Mouse (Mus musculus) liver, embryonic 15.5 days (tissue): ENCODE results near the gene Gm20695. TPM values are rescaled to one million over a fixed set of nuclear protein-coding genes. Genes with fewer than 3 reads are reported as not detected.
A peak's percentile ranks its signal among the peaks of the same experiment; 100 is the strongest.
"Not testable (repeated sequence)": the region's sequence is repeated elsewhere in the genome, so short reads cannot be mapped to it uniquely, and the experiment has no call there.

ENCODE experiments used
- ATAC-seq: fragments of 200-750 bp; cut with Nextera tagmentation; 2 replicates; pipeline ENCODE4 v1.8.0; 2017; ENCODE audit warnings: moderate number of reproducible peaks, mild to moderate bottlenecking, moderate library complexity; ENCODE audit not compliant: insufficient read depth
- H3K27ac ChIP-seq: fragments of 300-500 bp; sonication (generic); replicated peaks from 2 replicates; pipeline ENCODE4 v1.5.1; 2015; ENCODE audit warnings: mild to moderate bottlenecking, inconsistent platforms
- H3K27me3 ChIP-seq: fragments of 300-500 bp; sonication (generic); 2 replicates; pipeline ENCODE4 v1.6.1; 2015; ENCODE audit warnings: mild to moderate bottlenecking, inconsistent platforms
- H3K36me3 ChIP-seq: fragments of 300-500 bp; sonication (generic); replicated peaks from 2 replicates; pipeline ENCODE4 v1.6.1; 2015; ENCODE audit warnings: moderate library complexity, mild to moderate bottlenecking, inconsistent platforms
- H3K4me1 ChIP-seq: fragments of 300-500 bp; sonication (generic); replicated peaks from 2 replicates; pipeline ENCODE4 v1.6.1; 2015; ENCODE audit warnings: inconsistent platforms
- H3K4me2 ChIP-seq: fragments of 300-500 bp; sonication (generic); 2 replicates; pipeline ENCODE4 v1.6.1; 2015; ENCODE audit warnings: moderate library complexity, mild to moderate bottlenecking, inconsistent platforms
- H3K4me3 ChIP-seq: fragments of 300-500 bp; sonication (generic); replicated peaks from 2 replicates; pipeline ENCODE4 v1.5.1; 2015; ENCODE audit warnings: mild to moderate bottlenecking, inconsistent platforms
- H3K9ac ChIP-seq: fragments of 300-500 bp; sonication (generic); 2 replicates; pipeline ENCODE4 v1.6.1; 2015; ENCODE audit warnings: moderate library complexity, mild to moderate bottlenecking, inconsistent platforms
- H3K9me3 ChIP-seq: fragments of 300-500 bp; sonication (generic); replicated peaks from 2 replicates; pipeline ENCODE4 v1.6.1; 2016; ENCODE audit warnings: inconsistent platforms
- WGBS: fragments of 180-500 bp; shearing (Covaris S2); methylation state at CpG from one replicate; pipeline ENCODE4 v1.1.7; 2015; ENCODE audit warnings: mixed read lengths; ENCODE audit not compliant: insufficient replicate concordance; 5-methylcytosine and 5-hydroxymethylcytosine counted together
- polyA plus RNA-seq: library from polyadenylated mRNA; unstranded; fragments of >200 nt; fragmentation: Nextera tagmentation; extraction: Ambion mirVana; gene quantifications from 2 replicates; pipeline ENCODE4 v1.2.1, GENCODE M21; 2015

Gene Gm20695
- 0.43 and 0.46 TPM in 2 replicates for polyA plus RNA-seq

GRCm38 (mm10) chr16:3884201-3885064 is at the start of gene Gm20695, which contains the start of gene Zfp597:
TSS of gene Gm20695 (plus strand) at chr16:3884648.
TSS of gene Zfp597 (minus strand) at chr16:3884561.
- H3K4me3 ChIP-seq, result peak within 1 kb of the TSS; percentile 97
- H3K9ac ChIP-seq, result peak within 1 kb of the TSS; percentile 96
- WGBS, result under 1% methylated on average over 88 of the region's 88 CpGs
- peaks cover 27% of the 10 kb centered on the region for H3K4me1 ChIP-seq
- ATAC-seq, result peak; percentile 98
- H3K4me2 ChIP-seq, result peak within 1 kb of the TSS; percentile 89
- H3K9me3 ChIP-seq, result no peaks in the 10 kb centered on the region
- peak within 1 kb of the TSS; percentile 88 for H3K27ac ChIP-seq
- H3K27me3 ChIP-seq, result no peaks in the 10 kb centered on the region
- H3K36me3 ChIP-seq, result peaks cover 11% of the 10 kb centered on the region; the same call in 1 of the 2 replicates

- Histone ChIP-seq H3K36me3 (no peaks in the 10 kb centered on the region), H3K4me3 (no peak overlapping the region), H3K9me3 (no peaks in the 10 kb centered on the region), H3K4me1 (no peaks in the 10 kb centered on the region), H3K4me2 (no peak overlapping the region), H3K9ac (no peak overlapping the region), H3K27ac (no peak overlapping the region), H3K27me3 (no peaks in the 10 kb centered on the region; the same call in 1 of the 2 replicates)
- no peak for ATAC-seq
- 59% methylated on average over 2 of the region's 2 CpGs for WGBS
Measured at GRCm38 (mm10) chr16:3835461-3835860, 49.0 kb upstream of the Gm20695 start.

GRCm38 (mm10) chr16:3839157-3839885 is 45.1 kb upstream of the Gm20695 start:
- H3K4me1 ChIP-seq, result peaks cover 4% of the 10 kb centered on the region
- no peak for ATAC-seq
- no peak overlapping the region for H3K9ac ChIP-seq
- H3K4me2 ChIP-seq, result no peak overlapping the region
- H3K27ac ChIP-seq, result no peak overlapping the region
- no peaks in the 10 kb centered on the region; the same call in 1 of the 2 replicates for H3K27me3 ChIP-seq
- WGBS, result 45% methylated on average over 17 of the region's 17 CpGs
- no peaks in the 10 kb centered on the region for H3K36me3 ChIP-seq
- no peaks in the 10 kb centered on the region for H3K9me3 ChIP-seq
- H3K4me3 ChIP-seq, result no peak overlapping the region

GRCm38 (mm10) chr16:3842989-3843388 is 41.5 kb upstream of the Gm20695 start:
- H3K27me3 ChIP-seq, result no peaks in the 10 kb centered on the region; the same call in 1 of the 2 replicates
- H3K4me1 ChIP-seq, result peaks cover 19% of the 10 kb centered on the region
- no peaks in the 10 kb centered on the region for H3K9me3 ChIP-seq
- H3K4me2 ChIP-seq, result peak overlapping the region; percentile 13; the same call in 1 of the 2 replicates
- H3K36me3 ChIP-seq, result no peaks in the 10 kb centered on the region
- peak overlapping the region; percentile 1; the same call in 1 of the 2 replicates for H3K27ac ChIP-seq
- WGBS, result 21% methylated on average over 4 of the region's 4 CpGs
- no peak for ATAC-seq
- H3K9ac ChIP-seq, result no peak overlapping the region
- H3K4me3 ChIP-seq, result no peak overlapping the region

- Histone ChIP-seq H3K9ac (no peak overlapping the region), H3K4me3 (no peak overlapping the region), H3K36me3 (no peaks in the 10 kb centered on the region), H3K27ac (0 out of 2 replicates have a peak overlapping the region, but pooled peaks have one; percentile 12), H3K4me1 (peaks cover 22% of the 10 kb centered on the region), H3K4me2 (no peak overlapping the region), H3K9me3 (no peaks in the 10 kb centered on the region), H3K27me3 (no peaks in the 10 kb centered on the region; the same call in 1 of the 2 replicates)
- 41% methylated on average over 1 of the region's 1 CpGs for WGBS
- no peak for ATAC-seq
Measured at GRCm38 (mm10) chr16:3843796-3844195, 40.7 kb upstream of the Gm20695 start.

- WGBS, result 3% methylated on average over 38 of the region's 38 CpGs
- no peaks in the 10 kb centered on the region for H3K9me3 ChIP-seq
- peak within 1 kb of the TSS; percentile 77 for H3K4me3 ChIP-seq
- H3K27ac ChIP-seq, result peak within 1 kb of the TSS; percentile 54; the same call in 1 of the 2 replicates
- no peaks in the 10 kb centered on the region for H3K36me3 ChIP-seq
- peak; percentile 99 for ATAC-seq
- peak within 1 kb of the TSS; percentile 89 for H3K4me2 ChIP-seq
- H3K4me1 ChIP-seq, result peaks cover 29% of the 10 kb centered on the region
- no peaks in the 10 kb centered on the region for H3K27me3 ChIP-seq
- H3K9ac ChIP-seq, result peak within 1 kb of the TSS; percentile 68
Measured at GRCm38 (mm10) chr16:3846711-3847518, 37.5 kb upstream of the Gm20695 start, which contains the start of gene Zfp174. TSS of gene Zfp174 (plus strand) at chr16:3847268.

- H3K4me1 ChIP-seq, result peaks cover 26% of the 10 kb centered on the region
- peak overlapping the region; percentile 77 for H3K4me3 ChIP-seq
- no peaks in the 10 kb centered on the region for H3K36me3 ChIP-seq
- H3K27ac ChIP-seq, result no peak overlapping the region
- no peak for ATAC-seq
- H3K9ac ChIP-seq, result no peak overlapping the region
- H3K4me2 ChIP-seq, result peak overlapping the region; percentile 89
- no peaks in the 10 kb centered on the region for H3K9me3 ChIP-seq
- WGBS, result 76% methylated on average over 4 of the region's 4 CpGs
- H3K27me3 ChIP-seq, result no peaks in the 10 kb centered on the region
Measured at GRCm38 (mm10) chr16:3847871-3848270, 36.6 kb upstream of the Gm20695 start.

- Histone ChIP-seq H3K4me3 (no peak overlapping the region), H3K36me3 (no peaks in the 10 kb centered on the region), H3K9me3 (no peaks in the 10 kb centered on the region), H3K27me3 (no peaks in the 10 kb centered on the region), H3K9ac (no peak overlapping the region), H3K4me2 (no peak overlapping the region), H3K27ac (no peak overlapping the region), H3K4me1 (peaks cover 25% of the 10 kb centered on the region)
- 67% methylated on average over 3 of the region's 3 CpGs for WGBS
- no peak for ATAC-seq
Measured at GRCm38 (mm10) chr16:3848416-3848815, 36.0 kb upstream of the Gm20695 start.

GRCm38 (mm10) chr16:3851301-3851700 is 33.1 kb upstream of the Gm20695 start:
- H3K9me3 ChIP-seq, result not testable (repeated sequence)

GRCm38 (mm10) chr16:3852586-3852985 is 31.9 kb upstream of the Gm20695 start:
- ATAC-seq, result no peak
- Histone ChIP-seq H3K4me3 (no peak overlapping the region), H3K27me3 (no peaks in the 10 kb centered on the region), H3K27ac (no peak overlapping the region), H3K4me2 (no peak overlapping the region), H3K4me1 (peaks cover 14% of the 10 kb centered on the region), H3K9me3 (no peaks in the 10 kb centered on the region), H3K36me3 (no peaks in the 10 kb centered on the region), H3K9ac (no peak overlapping the region)
- 65% methylated on average over 12 of the region's 12 CpGs for WGBS

More at GRCm38 (mm10) chr16:3851301-3851700, 33.1 kb upstream of the Gm20695 start:
- ATAC-seq, H3K36me3 ChIP-seq, H3K4me3 ChIP-seq, H3K4me2 ChIP-seq, H3K27ac ChIP-seq, H3K27me3 ChIP-seq, H3K9ac ChIP-seq: not testable (repeated sequence)
- H3K4me1 ChIP-seq, result peaks cover 25% of the 10 kb centered on the region
- WGBS, result 80% methylated on average over 13 of the region's 13 CpGs
